Mouse (Mus musculus): ENCODE measurements around the gene Dnajc5g. TPM values are rescaled to one million over a fixed set of nuclear protein-coding genes. Genes with fewer than 3 reads are reported as not detected.
A peak's percentile ranks its signal among the peaks of the same experiment; 100 is the strongest.

Gene Dnajc5g
- total and polyA plus RNA-seq, 2 experiments, result not detected

GRCm38 (mm10) chr5:31080059-31080794, 25.9 kb upstream of the Dnajc5g start:
- H3K4me3 ChIP-seq (ENCODE audit: insufficient read depth, low read depth, low read length), result no peak overlapping the region
- H3K79me2 ChIP-seq (ENCODE audit: control insufficient read depth, insufficient read depth, low read length), result no peaks in the 10 kb centered on the region
- no peak overlapping the region for H3K9ac ChIP-seq (ENCODE audit: low read depth, low read length)
- no peaks in the 10 kb centered on the region; the same call in 1 of the 2 replicates for H3K27me3 ChIP-seq (ENCODE audit: control insufficient read depth, insufficient read depth, low read length)
- 80% methylated on average over 13 of the region's 13 CpGs for WGBS
- H3K36me3 ChIP-seq (ENCODE audit: control insufficient read depth, insufficient read depth, low read length), result peaks cover 3% of the 10 kb centered on the region; the same call in 1 of the 2 replicates
- H3K4me1 ChIP-seq (ENCODE audit: control insufficient read depth, insufficient read depth, low read length), result no peaks in the 10 kb centered on the region
- no peak overlapping the region for H3K27ac ChIP-seq (replicated peaks; ENCODE audit: insufficient read depth, low read depth, low read length)
- TF ChIP-seq POLR2A (IDR thresholded peaks at IDR 0.05; ENCODE audit: extremely low read depth, insufficient read depth, low read length) (no peak), CTCF (IDR thresholded peaks at IDR 0.05; ENCODE audit: low read depth, low read length) (no peak)
- DNase-seq (ENCODE audit: extremely low read depth, low read depth, low spot score), result no peak

- Histone ChIP-seq H3K36me3 (ENCODE audit: control insufficient read depth, insufficient read depth, low read length) (peaks cover under 1% of the 10 kb centered on the region; the same call in 1 of the 2 replicates), H3K27ac (replicated peaks; ENCODE audit: insufficient read depth, low read depth, low read length) (no peak overlapping the region), H3K27me3 (ENCODE audit: control insufficient read depth, insufficient read depth, low read length) (no peaks in the 10 kb centered on the region; the same call in 1 of the 2 replicates), H3K4me1 (ENCODE audit: control insufficient read depth, insufficient read depth, low read length) (no peaks in the 10 kb centered on the region), H3K4me3 (ENCODE audit: insufficient read depth, low read depth, low read length) (no peak overlapping the region), H3K79me2 (ENCODE audit: control insufficient read depth, insufficient read depth, low read length) (no peaks in the 10 kb centered on the region), H3K9ac (ENCODE audit: low read depth, low read length) (no peak overlapping the region)
- DNase-seq (ENCODE audit: extremely low read depth, low read depth, low spot score), result no peak
- 79% methylated on average over 3 of the region's 3 CpGs for WGBS
- no peak for TF ChIP-seq POLR2A (IDR thresholded peaks at IDR 0.05; ENCODE audit: extremely low read depth, insufficient read depth, low read length)
These were observed 25.3 kb upstream of the Dnajc5g start for GRCm38 (mm10) chr5:31080795-31081164.

- Histone ChIP-seq H3K27ac (replicated peaks; ENCODE audit: insufficient read depth, low read depth, low read length) (no peak overlapping the region), H3K79me2 (ENCODE audit: control insufficient read depth, insufficient read depth, low read length) (no peaks in the 10 kb centered on the region), H3K9ac (ENCODE audit: low read depth, low read length) (no peak overlapping the region), H3K4me1 (ENCODE audit: control insufficient read depth, insufficient read depth, low read length) (no peaks in the 10 kb centered on the region), H3K4me3 (ENCODE audit: insufficient read depth, low read depth, low read length) (no peak overlapping the region), H3K27me3 (ENCODE audit: control insufficient read depth, insufficient read depth, low read length) (no peaks in the 10 kb centered on the region; the same call in 1 of the 2 replicates), H3K36me3 (ENCODE audit: control insufficient read depth, insufficient read depth, low read length) (no peaks in the 10 kb centered on the region)
- WGBS, result 94% methylated on average over 3 of the region's 3 CpGs
- TF ChIP-seq CTCF (IDR thresholded peaks at IDR 0.05; ENCODE audit: low read depth, low read length), result peak; percentile 80
- TF ChIP-seq POLR2A (IDR thresholded peaks at IDR 0.05; ENCODE audit: extremely low read depth, insufficient read depth, low read length), result no peak
- peak; percentile 28 for DNase-seq (ENCODE audit: extremely low read depth, low read depth, low spot score)
These were observed 24.7 kb upstream of the Dnajc5g start for GRCm38 (mm10) chr5:31081386-31081785.

- no peak for DNase-seq (ENCODE audit: extremely low read depth, low read depth, low spot score)
- H3K4me3 ChIP-seq (ENCODE audit: insufficient read depth, low read depth, low read length), result no peak overlapping the region
- no peak overlapping the region for H3K27ac ChIP-seq (replicated peaks; ENCODE audit: insufficient read depth, low read depth, low read length)
- no peaks in the 10 kb centered on the region for H3K36me3 ChIP-seq (ENCODE audit: control insufficient read depth, insufficient read depth, low read length)
- TF ChIP-seq CTCF (IDR thresholded peaks at IDR 0.05; ENCODE audit: low read depth, low read length), result peak; percentile 79
- no peak for TF ChIP-seq POLR2A (IDR thresholded peaks at IDR 0.05; ENCODE audit: extremely low read depth, insufficient read depth, low read length)
- H3K79me2 ChIP-seq (ENCODE audit: control insufficient read depth, insufficient read depth, low read length), result no peaks in the 10 kb centered on the region
- 39% methylated on average over 5 of the region's 5 CpGs for WGBS
- H3K9ac ChIP-seq (ENCODE audit: low read depth, low read length), result no peak overlapping the region
- no peaks in the 10 kb centered on the region; the same call in 1 of the 2 replicates for H3K27me3 ChIP-seq (ENCODE audit: control insufficient read depth, insufficient read depth, low read length)
- no peaks in the 10 kb centered on the region for H3K4me1 ChIP-seq (ENCODE audit: control insufficient read depth, insufficient read depth, low read length)
These were observed 23.7 kb upstream of the Dnajc5g start for GRCm38 (mm10) chr5:31082355-31082754.

- WGBS, result 50% methylated on average over 12 of the region's 12 CpGs
- Histone ChIP-seq H3K27ac (replicated peaks; ENCODE audit: insufficient read depth, low read depth, low read length) (no peak overlapping the region), H3K27me3 (ENCODE audit: control insufficient read depth, insufficient read depth, low read length) (no peaks in the 10 kb centered on the region; the same call in 1 of the 2 replicates), H3K79me2 (ENCODE audit: control insufficient read depth, insufficient read depth, low read length) (no peaks in the 10 kb centered on the region), H3K4me3 (ENCODE audit: insufficient read depth, low read depth, low read length) (no peak overlapping the region), H3K9ac (ENCODE audit: low read depth, low read length) (no peak overlapping the region), H3K36me3 (ENCODE audit: control insufficient read depth, insufficient read depth, low read length) (no peaks in the 10 kb centered on the region), H3K4me1 (ENCODE audit: control insufficient read depth, insufficient read depth, low read length) (no peaks in the 10 kb centered on the region)
- DNase-seq (ENCODE audit: extremely low read depth, low read depth, low spot score), result no peak
- no peak for TF ChIP-seq CTCF (IDR thresholded peaks at IDR 0.05; ENCODE audit: low read depth, low read length)
- TF ChIP-seq POLR2A (IDR thresholded peaks at IDR 0.05; ENCODE audit: extremely low read depth, insufficient read depth, low read length), result no peak
These were observed 23.0 kb upstream of the Dnajc5g start for GRCm38 (mm10) chr5:31082935-31083625.

GRCm38 (mm10) chr5:31083949-31084348, 22.1 kb upstream of the Dnajc5g start:
- TF ChIP-seq CTCF (IDR thresholded peaks at IDR 0.05; ENCODE audit: low read depth, low read length), result no peak
- TF ChIP-seq POLR2A (IDR thresholded peaks at IDR 0.05; ENCODE audit: extremely low read depth, insufficient read depth, low read length), result no peak
- no peaks in the 10 kb centered on the region for H3K36me3 ChIP-seq (ENCODE audit: control insufficient read depth, insufficient read depth, low read length)
- no peak overlapping the region for H3K9ac ChIP-seq (ENCODE audit: low read depth, low read length)
- no peak for DNase-seq (ENCODE audit: extremely low read depth, low read depth, low spot score)
- H3K79me2 ChIP-seq (ENCODE audit: control insufficient read depth, insufficient read depth, low read length), result no peaks in the 10 kb centered on the region
- H3K4me1 ChIP-seq (ENCODE audit: control insufficient read depth, insufficient read depth, low read length), result no peaks in the 10 kb centered on the region
- no peak overlapping the region for H3K27ac ChIP-seq (replicated peaks; ENCODE audit: insufficient read depth, low read depth, low read length)
- H3K4me3 ChIP-seq (ENCODE audit: insufficient read depth, low read depth, low read length), result no peak overlapping the region
- WGBS, result 67% methylated on average over 8 of the region's 8 CpGs
- no peaks in the 10 kb centered on the region; the same call in 1 of the 2 replicates for H3K27me3 ChIP-seq (ENCODE audit: control insufficient read depth, insufficient read depth, low read length)

Data from liver, adult 2 months (tissue).